Mouse (Mus musculus): ENCODE measurements around the gene Gm5114. TPM values are rescaled to one million over a fixed set of nuclear protein-coding genes. Genes with fewer than 3 reads are reported as not detected.
"Not testable (repeated sequence)": the region's sequence is repeated elsewhere in the genome, so short reads cannot be mapped to it uniquely, and the experiment has no call there.

Gene Gm5114
- total RNA-seq (2021): not detected
- long read RNA-seq, experiment 1: 0 reads
- long read RNA-seq, experiment 2: 0 reads

- DNase-seq: not testable (repeated sequence)
These were observed at the start of gene Gm5114 for GRCm38 (mm10) chr7:39413060-39413459. TSS of gene Gm5114 (minus strand) at chr7:39413160.

- peak; percentile 19 for DNase-seq
These were observed 42.8 kb upstream of the Gm5114 start for GRCm38 (mm10) chr7:39455806-39456205.

- DNase-seq: peak; percentile 60
These were observed 36.5 kb upstream of the Gm5114 start for GRCm38 (mm10) chr7:39449260-39450021.

GRCm38 (mm10) chr7:39448626-39449242 is 35.8 kb upstream of the Gm5114 start:
- DNase-seq: peak; percentile 22

- no peak for DNase-seq
These were observed 28.3 kb upstream of the Gm5114 start for GRCm38 (mm10) chr7:39441237-39441636.

GRCm38 (mm10) chr7:39440362-39440761 is 27.4 kb upstream of the Gm5114 start:
- no peak for DNase-seq

Small RNA genes within 50 kb of the gene (microRNA-seq; reads per million reads assigned to microRNA genes)
- gene Gm27437: 0 reads per million in 2 experiments

Other genes starting within 250 kb of the Gm5114 start
- 1 to 10 TPM; 1.6 to 2.0 TPM for gene Zfp619, start 104.6 kb upstream of the Gm5114 start, total RNA-seq (2021)

Measured in gastrocnemius, postnatal 10 days (tissue).